Mouse (Mus musculus) olfactory bulb, adult 2 months (tissue): ENCODE data around the gene Habp4.

Experiments
- CTCF ChIP-seq: fragments of 200-500 bp; IDR thresholded peaks from 2 replicates; pipeline ENCODE4 v1.5.1; 2012; ENCODE audit warnings: low read depth, mild to moderate bottlenecking, low read length, moderate library complexity; ENCODE audit not compliant: insufficient read depth
- POLR2A ChIP-seq: fragments of 200-500 bp; IDR thresholded peaks from 2 replicates; pipeline ENCODE4 v1.6.1; 2012; ENCODE audit warnings: mild to moderate bottlenecking, low read depth, low read length, moderate library complexity; ENCODE audit not compliant: insufficient read depth

- no peak for TF ChIP-seq CTCF
- no peak for TF ChIP-seq POLR2A
Measured at GRCm38 (mm10) chr13:64184361-64184760, 22.7 kb downstream of the Habp4 start.
